Mouse (Mus musculus): ENCODE results near the gene Uvrag. TPM values are rescaled to one million over a fixed set of nuclear protein-coding genes. Genes with fewer than 3 reads are reported as not detected.

Gene Uvrag
- polyA plus RNA-seq, 1 experiment from 2014 or later, result 15.7 TPM

GRCm38 (mm10) chr7:99024791-99025190, 116.2 kb downstream of the Uvrag start:
- no peaks in the 10 kb centered on the region for H3K4me1 ChIP-seq
- H3K9ac ChIP-seq (replicated peaks), result no peak overlapping the region
- H3K27ac ChIP-seq (replicated peaks), result no peak overlapping the region
- H3K4me2 ChIP-seq (replicated peaks), result no peak overlapping the region
- no peaks in the 10 kb centered on the region for H3K36me3 ChIP-seq
- no peaks in the 10 kb centered on the region for H3K9me3 ChIP-seq
- WGBS, result 94% methylated on average over 6 of the region's 6 CpGs
- H3K27me3 ChIP-seq, result no peaks in the 10 kb centered on the region
- no peak overlapping the region for H3K4me3 ChIP-seq
- no peak for ATAC-seq (ENCODE audit: low FRiP score, low read depth)

GRCm38 (mm10) chr7:99023931-99024330, 117.0 kb downstream of the Uvrag start:
- no peak for ATAC-seq (ENCODE audit: low FRiP score, low read depth)
- WGBS, result 92% methylated on average over 3 of the region's 3 CpGs
- Histone ChIP-seq H3K27ac (replicated peaks) (no peak overlapping the region), H3K4me2 (replicated peaks) (no peak overlapping the region), H3K4me1 (no peaks in the 10 kb centered on the region), H3K9ac (replicated peaks) (no peak overlapping the region), H3K4me3 (no peak overlapping the region), H3K27me3 (no peaks in the 10 kb centered on the region), H3K36me3 (no peaks in the 10 kb centered on the region), H3K9me3 (no peaks in the 10 kb centered on the region)

GRCm38 (mm10) chr7:99021277-99021676, 119.7 kb downstream of the Uvrag start:
- Histone ChIP-seq H3K36me3 (no peaks in the 10 kb centered on the region), H3K4me1 (no peaks in the 10 kb centered on the region), H3K9ac (replicated peaks) (no peak overlapping the region), H3K4me2 (replicated peaks) (no peak overlapping the region), H3K4me3 (no peak overlapping the region), H3K27ac (replicated peaks) (no peak overlapping the region), H3K27me3 (no peaks in the 10 kb centered on the region), H3K9me3 (no peaks in the 10 kb centered on the region)
- 58% methylated on average over 4 of the region's 4 CpGs for WGBS
- ATAC-seq (ENCODE audit: low FRiP score, low read depth), result no peak

GRCm38 (mm10) chr7:99020353-99020752, 120.6 kb downstream of the Uvrag start:
- no peak overlapping the region for H3K9ac ChIP-seq (replicated peaks)
- H3K9me3 ChIP-seq, result no peaks in the 10 kb centered on the region
- H3K27me3 ChIP-seq, result no peaks in the 10 kb centered on the region
- no peak overlapping the region for H3K4me2 ChIP-seq (replicated peaks)
- no peak for ATAC-seq (ENCODE audit: low FRiP score, low read depth)
- H3K4me1 ChIP-seq, result no peaks in the 10 kb centered on the region
- WGBS, result 65% methylated on average over 4 of the region's 4 CpGs
- H3K4me3 ChIP-seq, result no peak overlapping the region
- no peak overlapping the region for H3K27ac ChIP-seq (replicated peaks)
- H3K36me3 ChIP-seq, result no peaks in the 10 kb centered on the region

DNA sequence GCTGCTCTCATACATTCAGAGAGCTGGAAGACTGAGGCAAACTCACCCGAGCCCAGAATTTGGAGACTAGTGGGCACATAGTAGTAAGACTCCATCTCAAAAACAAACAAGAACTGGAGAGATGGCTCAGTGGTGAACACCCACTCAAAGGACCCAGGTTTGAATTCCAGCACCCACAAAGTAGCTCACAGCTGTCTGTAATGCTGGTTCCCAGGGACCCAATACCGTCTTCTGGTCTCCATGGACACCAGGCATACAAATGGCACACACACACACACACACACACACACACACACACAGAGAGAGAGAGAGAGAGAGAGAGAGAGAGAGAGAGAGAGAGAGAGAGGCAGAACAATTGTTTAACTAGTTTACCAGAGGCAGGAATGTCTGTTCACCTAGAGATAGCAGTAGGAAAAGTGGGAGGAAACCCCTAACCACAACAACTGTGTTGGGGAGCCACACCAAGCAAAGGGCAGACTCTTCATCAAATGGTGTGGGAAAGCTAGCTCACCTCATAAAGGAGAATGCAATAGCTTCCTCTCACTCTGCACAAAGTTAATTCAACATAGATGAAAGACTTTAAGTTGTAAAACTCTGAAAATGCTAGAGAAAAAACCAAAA, 123.6 kb downstream of the Uvrag start:
- no peak for ATAC-seq (ENCODE audit: low FRiP score, low read depth)

GRCm38 (mm10) chr7:99015914-99016313, 125.0 kb downstream of the Uvrag start:
- Histone ChIP-seq H3K27me3 (no peaks in the 10 kb centered on the region), H3K9me3 (no peaks in the 10 kb centered on the region), H3K4me3 (no peak overlapping the region), H3K27ac (replicated peaks) (no peak overlapping the region), H3K9ac (replicated peaks) (no peak overlapping the region), H3K4me1 (no peaks in the 10 kb centered on the region), H3K36me3 (no peaks in the 10 kb centered on the region), H3K4me2 (replicated peaks) (no peak overlapping the region)
- ATAC-seq (ENCODE audit: low FRiP score, low read depth), result no peak
- WGBS, result 85% methylated on average over 8 of the region's 8 CpGs

More for the DNA sequence above, 123.6 kb downstream of the Uvrag start:
- Histone ChIP-seq H3K27me3 (no peaks in the 10 kb centered on the region), H3K4me3 (no peak overlapping the region), H3K4me2 (replicated peaks) (no peak overlapping the region), H3K9me3 (no peaks in the 10 kb centered on the region), H3K27ac (replicated peaks) (no peak overlapping the region), H3K9ac (replicated peaks) (no peak overlapping the region), H3K4me1 (no peaks in the 10 kb centered on the region), H3K36me3 (no peaks in the 10 kb centered on the region)
- 71% methylated on average over 2 of the region's 2 CpGs for WGBS

DNA sequence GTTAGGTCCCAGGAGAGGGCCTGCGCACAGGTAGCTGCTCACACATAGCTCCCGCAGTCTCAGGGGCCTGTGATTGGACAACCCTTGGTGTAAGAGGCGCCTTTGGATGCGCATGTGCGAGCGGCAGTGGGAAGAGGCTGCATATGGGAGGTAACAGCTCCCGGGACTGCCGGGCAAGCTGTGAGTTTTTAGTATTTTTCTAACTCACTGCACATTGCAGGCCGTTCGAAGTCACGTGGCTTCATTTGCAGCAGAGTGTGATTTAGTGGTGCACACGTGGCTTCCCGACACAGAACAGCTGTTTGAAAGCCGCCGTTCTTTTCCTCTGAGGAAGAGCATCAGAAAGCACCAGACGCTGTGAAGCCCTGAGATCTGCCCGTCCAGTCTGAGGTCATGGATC, 125.5 kb downstream of the Uvrag start:
- no peaks in the 10 kb centered on the region for H3K9me3 ChIP-seq
- H3K36me3 ChIP-seq, result no peaks in the 10 kb centered on the region
- H3K4me2 ChIP-seq (replicated peaks), result no peak overlapping the region
- H3K9ac ChIP-seq (replicated peaks), result no peak overlapping the region
- ATAC-seq (ENCODE audit: low FRiP score, low read depth), result no peak
- WGBS, result 84% methylated on average over 17 of the region's 17 CpGs
- no peak overlapping the region for H3K27ac ChIP-seq (replicated peaks)
- no peak overlapping the region for H3K4me3 ChIP-seq
- no peaks in the 10 kb centered on the region for H3K4me1 ChIP-seq
- no peaks in the 10 kb centered on the region for H3K27me3 ChIP-seq

GRCm38 (mm10) chr7:99014620-99015019, 126.3 kb downstream of the Uvrag start:
- 60% methylated on average over 4 of the region's 4 CpGs for WGBS
- H3K4me2 ChIP-seq (replicated peaks), result no peak overlapping the region
- H3K36me3 ChIP-seq, result no peaks in the 10 kb centered on the region
- H3K4me1 ChIP-seq, result no peaks in the 10 kb centered on the region
- no peak for ATAC-seq (ENCODE audit: low FRiP score, low read depth)
- no peak overlapping the region for H3K27ac ChIP-seq (replicated peaks)
- H3K9ac ChIP-seq (replicated peaks), result no peak overlapping the region
- H3K27me3 ChIP-seq, result no peaks in the 10 kb centered on the region
- H3K9me3 ChIP-seq, result no peaks in the 10 kb centered on the region
- no peak overlapping the region for H3K4me3 ChIP-seq

GRCm38 (mm10) chr7:99007506-99008354, 133.2 kb downstream of the Uvrag start:
- Histone ChIP-seq H3K27ac (replicated peaks) (no peak overlapping the region), H3K9ac (replicated peaks) (no peak overlapping the region), H3K36me3 (no peaks in the 10 kb centered on the region), H3K4me2 (replicated peaks) (no peak overlapping the region), H3K4me3 (no peak overlapping the region), H3K9me3 (no peaks in the 10 kb centered on the region), H3K4me1 (no peaks in the 10 kb centered on the region), H3K27me3 (no peaks in the 10 kb centered on the region)
- WGBS, result 90% methylated on average over 16 of the region's 16 CpGs
- ATAC-seq (ENCODE audit: low FRiP score, low read depth), result no peak

- 92% methylated on average over 6 of the region's 6 CpGs for WGBS
- Histone ChIP-seq H3K4me2 (replicated peaks) (no peak overlapping the region), H3K27me3 (no peaks in the 10 kb centered on the region), H3K9me3 (no peaks in the 10 kb centered on the region), H3K9ac (replicated peaks) (no peak overlapping the region), H3K4me3 (no peak overlapping the region), H3K27ac (replicated peaks) (no peak overlapping the region), H3K4me1 (no peaks in the 10 kb centered on the region), H3K36me3 (no peaks in the 10 kb centered on the region)
- no peak for ATAC-seq (ENCODE audit: low FRiP score, low read depth)
Measured at GRCm38 (mm10) chr7:99003231-99003630, 137.7 kb downstream of the Uvrag start.

DNA sequence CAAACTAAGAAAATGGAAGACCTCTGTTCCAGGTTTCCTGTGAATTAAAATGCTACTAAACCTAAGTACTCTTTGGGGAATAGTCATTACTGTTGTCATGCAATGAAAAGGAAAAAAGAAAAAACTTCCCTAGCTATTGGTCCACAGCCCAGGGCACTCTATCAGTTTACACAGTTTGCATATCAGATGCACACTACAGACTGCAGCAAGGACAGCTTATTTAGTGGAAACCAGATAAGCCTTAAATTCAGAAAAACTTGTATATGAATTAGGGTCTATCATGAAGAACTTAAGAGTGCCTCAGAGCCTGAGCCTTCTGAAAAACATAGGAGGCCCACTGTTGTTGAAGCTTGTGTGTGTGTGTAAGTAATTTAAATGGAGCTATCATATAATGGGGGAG, 142.2 kb downstream of the Uvrag start:
- Histone ChIP-seq H3K4me3 (no peak overlapping the region), H3K27me3 (no peaks in the 10 kb centered on the region)

GRCm38 (mm10) chr7:98997760-98998159, 143.2 kb downstream of the Uvrag start:
- no peaks in the 10 kb centered on the region for H3K36me3 ChIP-seq
- H3K4me1 ChIP-seq, result 0 out of 2 replicates have a peak, but pooled peaks cover 2% of the 10 kb centered on the region
- H3K4me3 ChIP-seq, result no peak overlapping the region
- H3K4me2 ChIP-seq (replicated peaks), result no peak overlapping the region
- 90% methylated on average over 7 of the region's 7 CpGs for WGBS
- H3K9ac ChIP-seq (replicated peaks), result no peak overlapping the region
- no peak overlapping the region for H3K27ac ChIP-seq (replicated peaks)
- no peaks in the 10 kb centered on the region for H3K27me3 ChIP-seq
- H3K9me3 ChIP-seq, result no peaks in the 10 kb centered on the region
- ATAC-seq (ENCODE audit: low FRiP score, low read depth), result no peak

More for the DNA sequence above, 142.2 kb downstream of the Uvrag start:
- 0 out of 2 replicates have a peak, but pooled peaks cover 2% of the 10 kb centered on the region for H3K4me1 ChIP-seq
- no peak overlapping the region for H3K27ac ChIP-seq (replicated peaks)
- no peak overlapping the region for H3K4me2 ChIP-seq (replicated peaks)
- no peak overlapping the region for H3K9ac ChIP-seq (replicated peaks)
- H3K36me3 ChIP-seq, result no peaks in the 10 kb centered on the region
- H3K9me3 ChIP-seq, result no peaks in the 10 kb centered on the region
- ATAC-seq (ENCODE audit: low FRiP score, low read depth), result no peak

Measured in midbrain, embryonic 12.5 days (tissue).